Mouse (Mus musculus): ENCODE results near the gene Wdfy3.

GRCm38 (mm10) chr5:101789770-101790169 lies 280.0 kb downstream of the Wdfy3 start:
- no peak for TF ChIP-seq CTCF (IDR thresholded peaks at IDR 0.05; ENCODE audit: low read depth)
- no peak for TF ChIP-seq EP300 (IDR thresholded peaks at IDR 0.05; ENCODE audit: low read depth)

All from heart, postnatal 0 days (tissue).